Mouse (Mus musculus): ENCODE results near the gene Sirt4. TPM values are rescaled to one million over a fixed set of nuclear protein-coding genes. Genes with fewer than 3 reads are reported as not detected.
"Not testable (repeated sequence)": the region's sequence is repeated elsewhere in the genome, so short reads cannot be mapped to it uniquely, and the experiment has no call there.

The Sirt4 gene
- total and polyA plus RNA-seq, 2 experiments = 11.5 to 26.1 TPM

DNA sequence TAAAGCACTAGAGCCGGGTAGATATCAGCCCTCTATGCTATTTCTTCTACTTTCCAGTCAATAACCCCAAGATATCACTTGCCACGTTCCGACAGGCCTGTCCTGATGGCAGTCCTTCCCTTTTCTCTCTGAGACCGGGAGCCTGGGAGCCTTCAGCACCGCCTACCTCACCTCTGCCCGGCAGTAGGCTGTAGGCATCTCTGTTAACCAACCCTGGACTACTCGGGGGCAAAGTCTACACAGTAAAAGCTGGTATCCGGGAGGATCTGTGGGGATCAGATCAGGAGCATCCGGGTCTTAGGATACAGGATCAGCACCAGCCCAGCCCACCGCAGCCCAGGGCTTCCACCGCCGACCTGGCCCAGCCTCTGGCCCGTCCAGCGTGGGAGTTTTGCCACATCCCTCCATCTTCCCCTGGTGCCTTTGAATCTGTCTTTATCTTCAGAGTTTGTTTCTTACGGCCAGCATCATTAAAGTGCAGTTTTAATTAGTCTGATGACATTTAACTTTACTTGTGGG, 38.5 kb upstream of the Sirt4 start:
- peak; percentile 84 for DNase-seq (ENCODE audit: extremely low read depth, low read depth, low spot score)

DNA sequence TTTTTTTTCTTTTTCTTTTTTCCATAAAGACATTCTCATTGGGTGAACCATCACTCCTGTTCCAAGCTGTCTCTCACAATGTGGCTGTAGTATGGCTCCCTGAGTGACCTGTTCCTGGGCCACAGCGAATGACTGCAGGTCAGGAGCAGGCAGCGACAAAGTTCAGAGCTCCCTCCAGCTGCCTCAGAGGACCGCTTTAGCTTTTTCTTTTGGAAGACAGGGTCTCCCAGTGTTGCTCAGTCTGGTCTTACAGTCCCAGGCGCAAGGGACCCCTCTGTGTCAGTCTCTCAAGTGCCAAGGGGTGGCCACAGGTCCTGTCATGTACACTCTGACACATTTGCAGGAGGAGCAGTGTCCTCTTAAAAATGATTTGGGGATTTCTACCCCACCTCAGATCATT, 38.0 kb upstream of the Sirt4 start:
- Histone ChIP-seq H3K9ac (ENCODE audit: low read depth, low read length) (peak overlapping the region; percentile 69), H3K27ac (replicated peaks; ENCODE audit: insufficient read depth, low read depth, low read length) (peak overlapping the region; percentile 97), H3K36me3 (ENCODE audit: control insufficient read depth, insufficient read depth, low read length) (no peaks in the 10 kb centered on the region), H3K4me3 (ENCODE audit: insufficient read depth, low read depth, low read length) (peak overlapping the region; percentile 17; the same call in 1 of the 2 replicates), H3K79me2 (ENCODE audit: control insufficient read depth, insufficient read depth, low read length) (peaks cover 47% of the 10 kb centered on the region), H3K4me1 (ENCODE audit: control insufficient read depth, insufficient read depth, low read length) (peaks cover 47% of the 10 kb centered on the region), H3K27me3 (ENCODE audit: control insufficient read depth, insufficient read depth, low read length) (no peaks in the 10 kb centered on the region)
- peak; percentile 63 for DNase-seq (ENCODE audit: extremely low read depth, low read depth, low spot score)
- TF ChIP-seq POLR2A (IDR thresholded peaks at IDR 0.05; ENCODE audit: extremely low read depth, insufficient read depth, low read length) (no peak), CTCF (IDR thresholded peaks at IDR 0.05; ENCODE audit: low read depth, low read length) (no peak)
- 24% methylated on average over 4 of the region's 4 CpGs for WGBS

More for the DNA sequence above, 38.5 kb upstream of the Sirt4 start:
- peak overlapping the region; percentile 97 for H3K27ac ChIP-seq (replicated peaks; ENCODE audit: insufficient read depth, low read depth, low read length)
- peaks cover 50% of the 10 kb centered on the region for H3K79me2 ChIP-seq (ENCODE audit: control insufficient read depth, insufficient read depth, low read length)
- peaks cover 46% of the 10 kb centered on the region for H3K4me1 ChIP-seq (ENCODE audit: control insufficient read depth, insufficient read depth, low read length)
- H3K36me3 ChIP-seq (ENCODE audit: control insufficient read depth, insufficient read depth, low read length) = no peaks in the 10 kb centered on the region
- H3K4me3 ChIP-seq (ENCODE audit: insufficient read depth, low read depth, low read length) = 0 out of 2 replicates have a peak overlapping the region, but pooled peaks have one; percentile 17
- WGBS = 17% methylated on average over 15 of the region's 15 CpGs
- no peaks in the 10 kb centered on the region for H3K27me3 ChIP-seq (ENCODE audit: control insufficient read depth, insufficient read depth, low read length)
- TF ChIP-seq CTCF (IDR thresholded peaks at IDR 0.05; ENCODE audit: low read depth, low read length) (no peak), POLR2A (IDR thresholded peaks at IDR 0.05; ENCODE audit: extremely low read depth, insufficient read depth, low read length) (peak; percentile 33; the same call in 1 of the 2 replicates)
- peak overlapping the region; percentile 69 for H3K9ac ChIP-seq (ENCODE audit: low read depth, low read length)

DNA sequence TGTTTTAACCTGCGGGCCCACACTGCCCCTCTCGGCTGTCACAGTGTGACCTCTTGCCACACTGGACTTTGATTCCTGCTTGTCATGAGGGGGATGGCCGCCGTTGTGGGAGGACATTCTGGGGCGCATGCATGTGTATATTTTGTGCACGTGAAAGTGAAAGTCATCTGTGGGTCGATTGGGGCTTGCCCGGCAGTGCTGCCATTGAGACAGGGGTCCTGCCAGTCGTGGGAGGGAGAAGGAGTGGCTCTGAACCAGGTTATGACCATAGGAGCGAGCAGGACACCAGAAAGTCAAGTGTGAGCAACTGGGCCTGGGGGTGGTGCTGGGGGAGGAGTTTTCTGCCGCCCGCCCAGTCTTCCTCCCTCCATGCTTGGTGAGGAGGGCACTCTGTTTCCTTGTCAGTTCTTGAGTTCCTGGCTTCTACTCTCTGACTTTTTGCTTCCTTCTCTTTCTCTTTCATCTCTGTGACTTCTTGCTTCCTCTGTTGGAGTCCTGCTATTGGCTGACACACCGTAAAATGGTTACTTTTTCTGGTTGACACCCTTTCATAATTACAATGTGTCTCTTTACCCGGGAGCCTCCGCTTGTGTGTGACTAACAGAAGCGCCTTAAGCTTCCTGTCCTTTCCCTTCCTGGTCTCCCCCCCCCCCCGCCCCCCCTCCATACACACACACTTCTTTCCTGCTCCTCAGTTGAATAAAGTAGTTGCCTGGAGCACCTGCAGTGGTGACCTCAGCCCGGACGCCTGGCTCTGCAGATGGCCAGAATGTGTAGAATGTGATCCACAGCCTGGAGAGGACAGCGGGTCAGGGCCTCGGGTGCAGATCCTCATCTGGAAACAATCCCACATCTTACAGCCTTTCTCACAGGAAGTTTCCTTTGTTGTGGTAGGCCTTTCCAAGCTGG, 37.3 kb upstream of the Sirt4 start:
- H3K36me3 ChIP-seq (ENCODE audit: control insufficient read depth, insufficient read depth, low read length) = no peaks in the 10 kb centered on the region
- 2% methylated on average over 20 of the region's 21 CpGs for WGBS
- H3K27me3 ChIP-seq (ENCODE audit: control insufficient read depth, insufficient read depth, low read length) = no peaks in the 10 kb centered on the region
- peaks cover 43% of the 10 kb centered on the region for H3K79me2 ChIP-seq (ENCODE audit: control insufficient read depth, insufficient read depth, low read length)
- peak overlapping the region; percentile 57 for H3K9ac ChIP-seq (ENCODE audit: low read depth, low read length)
- DNase-seq (ENCODE audit: extremely low read depth, low read depth, low spot score) = peak; percentile 93
- peak overlapping the region; percentile 49 for H3K4me3 ChIP-seq (ENCODE audit: insufficient read depth, low read depth, low read length)
- H3K27ac ChIP-seq (replicated peaks; ENCODE audit: insufficient read depth, low read depth, low read length) = peak overlapping the region; percentile 97
- TF ChIP-seq POLR2A (IDR thresholded peaks at IDR 0.05; ENCODE audit: extremely low read depth, insufficient read depth, low read length) (no peak), CTCF (IDR thresholded peaks at IDR 0.05; ENCODE audit: low read depth, low read length) (peak; percentile 38)
- H3K4me1 ChIP-seq (ENCODE audit: control insufficient read depth, insufficient read depth, low read length) = peaks cover 48% of the 10 kb centered on the region

DNA sequence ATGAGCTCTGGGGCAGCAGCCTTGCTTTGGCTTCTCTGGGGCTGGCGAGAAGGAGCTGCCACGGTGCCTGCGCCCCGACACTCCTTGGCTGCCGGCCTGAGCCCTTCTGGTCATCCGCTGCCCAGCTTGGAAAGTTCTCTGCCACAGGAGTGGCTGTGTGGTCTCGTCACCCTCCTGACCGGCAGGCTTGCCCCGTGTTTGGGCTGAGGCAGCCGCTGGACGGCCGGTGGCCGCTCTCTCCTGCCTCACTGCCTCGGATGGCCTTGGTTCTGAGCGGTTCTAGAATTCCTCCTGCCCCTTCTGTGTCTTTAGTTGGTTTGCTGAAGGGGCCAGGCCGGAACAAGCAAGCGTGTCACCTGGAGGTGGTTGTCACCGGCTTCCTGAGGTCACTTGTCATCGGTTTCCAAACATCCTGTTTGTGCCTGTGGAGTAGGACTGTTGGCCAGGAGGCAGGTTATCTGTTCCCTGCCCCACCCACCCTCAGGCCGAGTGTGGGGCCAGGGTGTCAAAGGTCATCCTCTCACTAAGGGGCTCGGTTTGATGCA, 35.9 kb upstream of the Sirt4 start:
- peaks cover 38% of the 10 kb centered on the region for H3K79me2 ChIP-seq (ENCODE audit: control insufficient read depth, insufficient read depth, low read length)
- H3K4me1 ChIP-seq (ENCODE audit: control insufficient read depth, insufficient read depth, low read length) = peaks cover 46% of the 10 kb centered on the region
- H3K27me3 ChIP-seq (ENCODE audit: control insufficient read depth, insufficient read depth, low read length) = no peaks in the 10 kb centered on the region
- 5% methylated on average over 21 of the region's 21 CpGs for WGBS
- TF ChIP-seq CTCF (IDR thresholded peaks at IDR 0.05; ENCODE audit: low read depth, low read length) (no peak), POLR2A (IDR thresholded peaks at IDR 0.05; ENCODE audit: extremely low read depth, insufficient read depth, low read length) (peak; percentile 48; the same call in 1 of the 2 replicates)
- H3K4me3 ChIP-seq (ENCODE audit: insufficient read depth, low read depth, low read length) = peak overlapping the region; percentile 51
- no peaks in the 10 kb centered on the region for H3K36me3 ChIP-seq (ENCODE audit: control insufficient read depth, insufficient read depth, low read length)
- H3K27ac ChIP-seq (replicated peaks; ENCODE audit: insufficient read depth, low read depth, low read length) = peak overlapping the region; percentile 97
- peak overlapping the region; percentile 67 for H3K9ac ChIP-seq (ENCODE audit: low read depth, low read length)
- peak; percentile 94 for DNase-seq (ENCODE audit: extremely low read depth, low read depth, low spot score)

DNA sequence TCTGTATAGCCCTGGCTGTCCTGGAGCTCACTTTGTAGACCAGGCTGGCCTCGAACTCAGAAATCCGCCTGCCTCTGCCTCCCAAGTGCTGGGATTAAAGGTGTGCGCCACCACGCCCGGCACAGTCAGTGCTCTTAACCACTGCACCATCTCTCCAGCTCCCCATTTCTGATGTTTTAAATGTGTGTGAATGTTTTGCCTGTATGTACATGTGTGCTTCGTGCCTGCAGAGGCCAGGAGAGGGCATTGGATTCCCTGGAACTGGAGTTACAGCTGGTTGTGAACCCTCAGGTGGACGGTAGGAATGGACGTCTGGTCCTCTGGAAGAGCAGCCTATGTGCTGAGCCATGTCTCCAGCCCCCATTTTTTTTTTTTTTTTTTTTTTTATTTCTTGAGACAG, 33.7 kb upstream of the Sirt4 start:
- H3K4me3 ChIP-seq (ENCODE audit: insufficient read depth, low read depth, low read length); H3K9ac ChIP-seq (ENCODE audit: low read depth, low read length); DNase-seq (ENCODE audit: extremely low read depth, low read depth, low spot score); H3K36me3 ChIP-seq (ENCODE audit: control insufficient read depth, insufficient read depth, low read length); H3K27me3 ChIP-seq (ENCODE audit: control insufficient read depth, insufficient read depth, low read length); H3K27ac ChIP-seq (replicated peaks; ENCODE audit: insufficient read depth, low read depth, low read length): not testable (repeated sequence)
- WGBS = 91% methylated on average over 8 of the region's 8 CpGs
- Histone ChIP-seq H3K4me1 (ENCODE audit: control insufficient read depth, insufficient read depth, low read length) (peaks cover 48% of the 10 kb centered on the region), H3K79me2 (ENCODE audit: control insufficient read depth, insufficient read depth, low read length) (peaks cover 21% of the 10 kb centered on the region; the same call in 1 of the 2 replicates)
